8 mouse cellular contexts compared by ENCODE assay signal in genomic region chr13:23621532-23622174, GRCm38 (mm10). TPM values are rescaled to one million over a fixed set of nuclear protein-coding genes. Genes with fewer than 3 reads are reported as not detected.
DNase-seq lines count a peak whose midpoint lies in the region; ATAC-seq and TF ChIP-seq lines count a peak whose summit lies in the region.

No protein-coding gene starts in this region.

- peak overlapping the region; percentile 96 for H3K9ac ChIP-seq in heart, embryonic 11.5 days (ENCODE audit: low read depth, low read length)
- peak overlapping the region; percentile 89 for H3K9ac ChIP-seq in kidney, postnatal 0 days (ENCODE audit: low read depth, low read length)
- peak overlapping the region; percentile 98 for H3K9ac ChIP-seq in liver, embryonic 11.5 days (ENCODE audit: low read depth, low read length)

- H3K4me2 ChIP-seq in heart, embryonic 11.5 days = peak overlapping the region; percentile 98
- peak overlapping the region; percentile 85 for H3K4me2 ChIP-seq in kidney, postnatal 0 days (ENCODE audit: low read length)
- peak overlapping the region; percentile 96 for H3K4me2 ChIP-seq in liver, embryonic 11.5 days
- peak overlapping the region; percentile 93 for H3K4me2 ChIP-seq in myocyte (ENCODE audit: low read depth)

- H3K4me1 ChIP-seq in erythroblast, embryonic 14.5 days (ENCODE audit: control insufficient read depth) = peaks cover 46% of the 10 kb centered on the region
- H3K4me1 ChIP-seq in heart, embryonic 11.5 days (ENCODE audit: control insufficient read depth, insufficient read depth, low read length) = peaks cover 4% of the 10 kb centered on the region; the same call in 1 of the 2 replicates
- peaks cover 3% of the 10 kb centered on the region; the same call in 1 of the 2 replicates for H3K4me1 ChIP-seq in kidney, postnatal 0 days (replicated peaks; ENCODE audit: insufficient read depth, low read length)
- H3K4me1 ChIP-seq in liver, embryonic 11.5 days (replicated peaks; ENCODE audit: control insufficient read depth, insufficient read depth, low read length) = peaks cover 11% of the 10 kb centered on the region; the same call in 1 of the 2 replicates

- H3K27me3 ChIP-seq in erythroblast, embryonic 14.5 days (ENCODE audit: control insufficient read depth) = peaks cover 24% of the 10 kb centered on the region
- H3K27me3 ChIP-seq in heart, embryonic 11.5 days (ENCODE audit: control insufficient read depth, insufficient read depth, low read length) = no peaks in the 10 kb centered on the region
- no peaks in the 10 kb centered on the region for H3K27me3 ChIP-seq in kidney, postnatal 0 days (ENCODE audit: insufficient read depth, low read length)
- H3K27me3 ChIP-seq in liver, embryonic 11.5 days (replicated peaks; ENCODE audit: control insufficient read depth, insufficient read depth, low read length) = no peaks in the 10 kb centered on the region
- H3K27me3 ChIP-seq in myocyte (ENCODE audit: control insufficient read depth, insufficient read depth, insufficient read length) = no peaks in the 10 kb centered on the region
- H3K27me3 ChIP-seq in splenic B cell, adult 2 months (ENCODE audit: control insufficient read depth, insufficient read depth, low read length, poor library complexity, severe bottlenecking) = no peaks in the 10 kb centered on the region

- peak; percentile 86 for ATAC-seq in heart, embryonic 11.5 days (replicated peaks; ENCODE audit: insufficient number of reproducible peaks, low FRiP score, low TSS enrichment)
- ATAC-seq in kidney, postnatal 0 days (replicated peaks; ENCODE audit: low FRiP score, low read depth) = peak; percentile 87
- ATAC-seq in liver, embryonic 11.5 days (replicated peaks; ENCODE audit: low FRiP score) = peak; percentile 85

- TF ChIP-seq CTCF in kidney, postnatal 0 days (IDR thresholded peaks at IDR 0.05; ENCODE audit: low read depth) = no peak

- peak overlapping the region; percentile 65 for H3K4me3 ChIP-seq in erythroblast, embryonic 14.5 days (replicated peaks)
- peak overlapping the region; percentile 76 for H3K4me3 ChIP-seq in heart, embryonic 11.5 days (ENCODE audit: low read depth, low read length)
- peak overlapping the region; percentile 56 for H3K4me3 ChIP-seq in kidney, postnatal 0 days (replicated peaks; ENCODE audit: low read depth, low read length)
- H3K4me3 ChIP-seq in liver, embryonic 11.5 days (ENCODE audit: low read depth, low read length) = peak overlapping the region; percentile 68
- H3K4me3 ChIP-seq in myocyte = peak overlapping the region; percentile 87

- peaks cover 10% of the 10 kb centered on the region for H3K36me3 ChIP-seq in erythroblast, embryonic 14.5 days (ENCODE audit: control insufficient read depth)
- no peaks in the 10 kb centered on the region for H3K36me3 ChIP-seq in heart, embryonic 11.5 days (ENCODE audit: control insufficient read depth, insufficient read depth, low read length)
- H3K36me3 ChIP-seq in kidney, postnatal 0 days (ENCODE audit: insufficient read depth, low read length) = no peaks in the 10 kb centered on the region
- no peaks in the 10 kb centered on the region for H3K36me3 ChIP-seq in liver, embryonic 11.5 days (ENCODE audit: control insufficient read depth, insufficient read depth, low read length)
- no peaks in the 10 kb centered on the region for H3K36me3 ChIP-seq in myocyte (ENCODE audit: control insufficient read depth, insufficient read depth)
- no peaks in the 10 kb centered on the region for H3K36me3 ChIP-seq in splenic B cell, adult 2 months (ENCODE audit: control insufficient read depth, insufficient read depth, low read length, poor library complexity, severe bottlenecking)

- under 1% methylated on average over 18 of the region's 18 CpGs for WGBS in heart, embryonic 11.5 days (ENCODE audit: insufficient replicate concordance)
- WGBS in kidney, postnatal 0 days = under 1% methylated on average over 18 of the region's 18 CpGs
- WGBS in liver, embryonic 11.5 days = under 1% methylated on average over 18 of the region's 18 CpGs

- H3ac ChIP-seq in myocyte (ENCODE audit: control insufficient read depth, insufficient read length) = no peak overlapping the region

- peak; percentile 83 to 88 for DNase-seq in B cell, adult 2 months
- peak; percentile 30 to 52 for DNase-seq in adrenal gland, postnatal 4 days (ENCODE audit: low spot score in 2 of 2)
- peak; percentile 96 for DNase-seq in kidney, postnatal 0 days (ENCODE audit: low spot score)
- peak; percentile 78 for DNase-seq in liver, embryonic 11.5 days (ENCODE audit: low spot score)
- DNase-seq in splenic B cell, adult 2 months (ENCODE audit: low read depth, low spot score) = peak; percentile 89

- peak; percentile 88 for TF ChIP-seq POLR2A in myocyte (IDR thresholded peaks at IDR 0.05; ENCODE audit: insufficient read length, low read depth)

- no peaks in the 10 kb centered on the region for H3K9me3 ChIP-seq in erythroblast, embryonic 14.5 days (ENCODE audit: control insufficient read depth, low read length)
- no peaks in the 10 kb centered on the region for H3K9me3 ChIP-seq in heart, embryonic 11.5 days (replicated peaks; ENCODE audit: control insufficient read depth, low read length)
- no peaks in the 10 kb centered on the region for H3K9me3 ChIP-seq in kidney, postnatal 0 days (replicated peaks; ENCODE audit: low read length)
- no peaks in the 10 kb centered on the region for H3K9me3 ChIP-seq in liver, embryonic 11.5 days (ENCODE audit: control insufficient read depth, low read length)

- no peaks in the 10 kb centered on the region for H3K79me2 ChIP-seq in myocyte (ENCODE audit: control insufficient read depth, insufficient read depth)

- H3K27ac ChIP-seq in heart, embryonic 11.5 days (ENCODE audit: low read depth, low read length) = peak overlapping the region; percentile 96
- peak overlapping the region; percentile 96 for H3K27ac ChIP-seq in kidney, postnatal 0 days
- H3K27ac ChIP-seq in liver, embryonic 11.5 days (ENCODE audit: low read depth, low read length) = peak overlapping the region; percentile 100

TF ChIP-seq in myocyte, 11 proteins besides CTCF, POLR2A, EP300 and RAD21:
- TF ChIP-seq E2F4 (IDR thresholded peaks at IDR 0.05; ENCODE audit: insufficient read depth) = no peak
- peak; percentile 98 for TF ChIP-seq POLR2AphosphoS2 (IDR thresholded peaks at IDR 0.05; ENCODE audit: insufficient read length, low read depth)

RNA-seq across cellular contexts. Expression of gene Hist1h1e, which starts 0.7 kb away (rescaled TPM):
- 100 to 1,000 TPM; 327 to 388 TPM for total RNA-seq in adrenal gland, postnatal 4 days (2021)
- 2.8 and 8.5 TPM in 2 replicates for polyA plus RNA-seq in erythroblast, embryonic 14.5 days (2012)
- polyA plus RNA-seq in heart, embryonic 11.5 days (2014; fragmentation: Nextera tagmentation; extraction: Ambion mirVana) = 8.4 and 11.1 TPM in 2 replicates
- polyA plus RNA-seq in kidney, postnatal 0 days (2015; fragmentation: Nextera tagmentation; extraction: Ambion mirVana) = 13.0 and 14.3 TPM in 2 replicates
- polyA plus RNA-seq in liver, embryonic 11.5 days (2014; fragmentation: Nextera tagmentation; extraction: Ambion mirVana) = 17.5 and 21.2 TPM in 2 replicates
- 4.7 TPM for polyA plus RNA-seq in myocyte (2012; fragmentation: generic; extraction: Trizol)

RNA-seq across cellular contexts. Expression of gene Hist1h2be, which starts 0.7 kb away (rescaled TPM):
- 10 to 100 TPM; 40.6 to 48.5 TPM for total RNA-seq in adrenal gland, postnatal 4 days (2021)
- 0.33 and 0.67 TPM in 2 replicates for polyA plus RNA-seq in erythroblast, embryonic 14.5 days (2012)
- polyA plus RNA-seq in heart, embryonic 11.5 days (2014; fragmentation: Nextera tagmentation; extraction: Ambion mirVana) = 1.5 and 2.4 TPM in 2 replicates
- 0.83 and 0.84 TPM in 2 replicates for polyA plus RNA-seq in kidney, postnatal 0 days (2015; fragmentation: Nextera tagmentation; extraction: Ambion mirVana)
- polyA plus RNA-seq in liver, embryonic 11.5 days (2014; fragmentation: Nextera tagmentation; extraction: Ambion mirVana) = 4.4 TPM in 2 replicates
- polyA plus RNA-seq in myocyte (2012; fragmentation: generic; extraction: Trizol) = 4.3 TPM

RNA-seq across cellular contexts. Expression of gene Hist1h4d, which starts 40.3 kb away (rescaled TPM):
- 100 to 1,000 TPM; 413 to 478 TPM for total RNA-seq in adrenal gland, postnatal 4 days (2021)
- 5.1 and 11.8 TPM in 2 replicates for polyA plus RNA-seq in erythroblast, embryonic 14.5 days (2012)
- polyA plus RNA-seq in heart, embryonic 11.5 days (2014; fragmentation: Nextera tagmentation; extraction: Ambion mirVana) = 42.3 and 51.7 TPM in 2 replicates
- 68.3 and 77.0 TPM in 2 replicates for polyA plus RNA-seq in kidney, postnatal 0 days (2015; fragmentation: Nextera tagmentation; extraction: Ambion mirVana)
- 92.8 and 99.3 TPM in 2 replicates for polyA plus RNA-seq in liver, embryonic 11.5 days (2014; fragmentation: Nextera tagmentation; extraction: Ambion mirVana)
- polyA plus RNA-seq in myocyte (2012; fragmentation: generic; extraction: Trizol) = 1.8 TPM

RNA-seq across cellular contexts. Expression of gene Hist1h3d, which starts 46.1 kb away (rescaled TPM):
- total RNA-seq in adrenal gland, postnatal 4 days (2021) = 10 to 100 TPM; 64.3 to 80.4 TPM
- 1.6 and 4.7 TPM in 2 replicates for polyA plus RNA-seq in erythroblast, embryonic 14.5 days (2012)
- polyA plus RNA-seq in heart, embryonic 11.5 days (2014; fragmentation: Nextera tagmentation; extraction: Ambion mirVana) = 2.9 and 4.6 TPM in 2 replicates
- polyA plus RNA-seq in kidney, postnatal 0 days (2015; fragmentation: Nextera tagmentation; extraction: Ambion mirVana) = 2.6 and 4.2 TPM in 2 replicates
- 7.7 and 8.5 TPM in 2 replicates for polyA plus RNA-seq in liver, embryonic 11.5 days (2014; fragmentation: Nextera tagmentation; extraction: Ambion mirVana)
- polyA plus RNA-seq in myocyte (2012; fragmentation: generic; extraction: Trizol) = 2.5 TPM

RNA-seq across cellular contexts. Expression of gene Hist1h2ad, which starts 47.5 kb away (rescaled TPM):
- total RNA-seq in adrenal gland, postnatal 4 days (2021) = 10 to 100 TPM; 63.5 to 64.6 TPM
- polyA plus RNA-seq in erythroblast, embryonic 14.5 days (2012) = 5.1 and 8.3 TPM in 2 replicates
- 0.44 and 1.3 TPM in 2 replicates for polyA plus RNA-seq in heart, embryonic 11.5 days (2014; fragmentation: Nextera tagmentation; extraction: Ambion mirVana)
- 0.27 and 0.76 TPM in 2 replicates for polyA plus RNA-seq in kidney, postnatal 0 days (2015; fragmentation: Nextera tagmentation; extraction: Ambion mirVana)
- 0.84 and 0.92 TPM in 2 replicates for polyA plus RNA-seq in liver, embryonic 11.5 days (2014; fragmentation: Nextera tagmentation; extraction: Ambion mirVana)
- polyA plus RNA-seq in myocyte (2012; fragmentation: generic; extraction: Trizol) = 1.6 TPM

Comparison
In these comparisons a context has a peak if more than half of its experiments do, and no peak if none do; other contexts are left out.
1. Peak in every context shown above with its lines: DNase-seq, ATAC-seq, H3K4me3 ChIP-seq and H3K27ac ChIP-seq.
2. DNase-seq: peak in every context shown above with its lines; median percentile 96 in kidney, postnatal 0 days; 89 in splenic B cell, adult 2 months; 86 in B cell, adult 2 months; 78 in liver, embryonic 11.5 days; 41 in adrenal gland, postnatal 4 days.